Mouse (Mus musculus) lung, embryonic 15.5 days (tissue): ENCODE results near the gene Rassf9. TPM values are rescaled to one million over a fixed set of nuclear protein-coding genes. Genes with fewer than 3 reads are reported as not detected.

Experiments
- ATAC-seq: fragments of 200-750 bp; cut with Nextera tagmentation; 2 replicates; pipeline ENCODE4 v1.8.0; 2017; ENCODE audit warnings: moderate number of reproducible peaks, borderline replicate concordance; ENCODE audit not compliant: low FRiP score, low TSS enrichment; ENCODE audit errors: extremely low read depth
- H3K27ac ChIP-seq: fragments of 300-500 bp; sonication (generic); 2 replicates; pipeline ENCODE4 v1.5.1; 2015; ENCODE audit warnings: moderate library complexity, mild to moderate bottlenecking, inconsistent platforms
- H3K27me3 ChIP-seq: fragments of 300-500 bp; sonication (generic); 2 replicates; pipeline ENCODE4 v1.6.1; 2015; ENCODE audit warnings: inconsistent platforms
- H3K36me3 ChIP-seq: fragments of 300-500 bp; sonication (generic); 2 replicates; pipeline ENCODE4 v1.6.1; 2015; ENCODE audit warnings: inconsistent platforms
- H3K4me1 ChIP-seq: fragments of 300-500 bp; sonication (generic); 2 replicates; pipeline ENCODE4 v1.6.1; 2015; ENCODE audit warnings: inconsistent platforms
- H3K4me2 ChIP-seq: fragments of 300-500 bp; sonication (generic); 2 replicates; pipeline ENCODE4 v1.6.1; 2015; ENCODE audit warnings: inconsistent platforms, mild to moderate bottlenecking, moderate library complexity
- H3K4me3 ChIP-seq: fragments of 300-500 bp; sonication (generic); 2 replicates; pipeline ENCODE4 v1.5.1; 2015; ENCODE audit warnings: mild to moderate bottlenecking, inconsistent platforms
- H3K9ac ChIP-seq: fragments of 300-500 bp; sonication (generic); 2 replicates; pipeline ENCODE4 v1.6.1; 2015; ENCODE audit warnings: inconsistent platforms
- H3K9me3 ChIP-seq: fragments of 300-500 bp; sonication (generic); 2 replicates; pipeline ENCODE4 v1.6.1; 2016; ENCODE audit warnings: inconsistent platforms
- WGBS: fragments of 180-500 bp; shearing (Covaris S2); methylation state at CpG from one replicate; pipeline ENCODE4 v1.1.7; 2015; 5-methylcytosine and 5-hydroxymethylcytosine counted together
- polyA plus RNA-seq: library from polyadenylated mRNA; unstranded; fragments of >200 nt; fragmentation: Nextera tagmentation; extraction: Ambion mirVana; gene quantifications from 2 replicates; pipeline ENCODE4 v1.2.1, GENCODE M21; 2015

Gene Rassf9
- polyA plus RNA-seq, 1 experiment from 2014 or later, result 5.8 TPM

GRCm38 (mm10) chr10:102594306-102594705 lies 82.3 kb downstream of the Rassf9 start:
- no peak overlapping the region for H3K4me3 ChIP-seq
- H3K4me2 ChIP-seq, result no peak overlapping the region
- H3K9ac ChIP-seq, result no peak overlapping the region
- no peaks in the 10 kb centered on the region for H3K27me3 ChIP-seq
- no peaks in the 10 kb centered on the region for H3K9me3 ChIP-seq
- no peaks in the 10 kb centered on the region for H3K36me3 ChIP-seq
- WGBS, result 68% methylated on average over 2 of the region's 2 CpGs
- H3K4me1 ChIP-seq, result no peaks in the 10 kb centered on the region
- no peak for ATAC-seq
- H3K27ac ChIP-seq, result no peak overlapping the region

Other genes with a start within 250 kb of the Rassf9 start
- gene Nts, start 21.7 kb upstream of the Rassf9 start, polyA plus RNA-seq, result 1.0 and 1.1 TPM in 2 replicates